Mouse (Mus musculus) spleen, adult 2 months (tissue): ENCODE data around the gene Slc29a1.

Experiments
- CTCF ChIP-seq: fragments of 200-500 bp; IDR thresholded peaks from 2 replicates; pipeline ENCODE4 v1.5.1; 2011; ENCODE audit warnings: mild to moderate bottlenecking, inconsistent platforms; ENCODE audit not compliant: insufficient read depth, insufficient read length, insufficient replicate concordance; ENCODE audit errors: extremely low read depth
- POLR2A ChIP-seq: fragments of 200-500 bp; IDR thresholded peaks from 2 replicates; pipeline ENCODE4 v1.6.1; 2011; ENCODE audit warnings: low read depth, low read length, inconsistent platforms

DNA sequence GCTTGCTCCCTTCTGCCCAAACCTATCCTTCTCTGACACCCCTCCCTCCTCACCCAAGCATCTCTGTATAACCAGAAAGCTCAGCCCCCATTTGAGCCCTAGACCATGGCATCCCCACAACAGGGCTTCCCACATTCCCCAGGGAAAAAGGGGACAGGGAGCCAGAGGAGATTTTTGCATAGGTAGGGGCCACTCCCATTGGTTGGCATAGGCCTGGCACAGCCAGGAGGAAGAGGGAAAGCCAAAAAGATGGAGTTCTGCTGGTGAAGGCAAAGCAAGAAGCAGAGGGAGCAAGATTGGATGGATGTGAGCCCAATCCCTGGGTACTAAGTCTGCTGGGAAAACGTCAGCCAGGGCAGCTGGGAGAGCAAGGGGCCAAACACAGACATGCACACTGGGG lies 56.3 kb downstream of the Slc29a1 start:
- no peak for TF ChIP-seq CTCF
- no peak for TF ChIP-seq POLR2A
